Mouse (Mus musculus): ENCODE results near the gene Mink1. TPM values are rescaled to one million over a fixed set of nuclear protein-coding genes. Genes with fewer than 3 reads are reported as not detected.

Gene Mink1
- total RNA-seq, 1 experiment, result 23.0 TPM

DNA sequence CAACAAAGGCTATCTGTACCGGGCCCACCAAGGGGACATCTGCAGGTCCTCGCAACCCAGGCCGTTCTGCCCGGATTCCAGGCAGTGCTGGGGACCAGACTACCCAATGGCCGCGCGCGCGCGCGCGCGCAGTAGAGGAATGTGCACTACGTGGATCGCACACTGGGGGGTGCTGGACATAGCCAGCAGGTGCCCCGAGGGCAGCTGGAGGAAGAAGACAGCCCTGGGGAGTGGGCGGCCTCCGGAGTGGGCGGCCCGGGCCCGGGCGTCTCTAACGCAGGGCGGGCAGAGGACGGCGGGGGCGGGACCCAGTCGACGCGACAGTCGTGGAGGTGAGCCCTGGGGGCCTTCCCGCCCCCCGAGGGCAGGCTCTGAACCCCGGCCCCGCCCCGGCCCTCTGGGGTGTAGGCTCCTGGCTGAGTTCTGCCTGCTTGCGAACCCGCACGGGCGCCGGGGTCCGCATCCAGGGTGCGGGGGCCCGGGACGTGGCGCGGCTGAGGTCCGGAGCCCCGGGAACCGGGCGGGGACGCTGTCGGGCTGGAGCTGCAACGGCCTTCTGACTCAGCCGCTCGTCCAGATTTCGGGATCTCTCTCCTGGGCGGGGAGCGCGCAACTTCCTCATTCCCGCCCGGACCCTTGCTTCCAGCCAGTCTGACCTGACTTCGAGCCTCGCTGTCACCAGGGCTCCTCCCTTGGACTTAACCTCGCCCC lies 22.6 kb upstream of the Mink1 start, which contains the start of gene Pld2:
Gene Pld2 (plus strand): TSS at position 188 of the 711 bp plus-strand sequence.
- in situ Hi-C loops (cut with MboI; ENCODE audit: low sequenced_read_pairs in 2 of 2, unreplicated experiment in 2 of 2), result no loop called here
- no peaks in the 10 kb centered on the region for H3K36me3 ChIP-seq (ENCODE audit: control insufficient read depth, insufficient read depth, low read length, poor library complexity, severe bottlenecking)
- H3K27ac ChIP-seq (ENCODE audit: insufficient read depth, low read depth, low read length, poor library complexity, severe bottlenecking), result no peak within 1 kb of the TSS
- peak within 1 kb of the TSS; percentile 59 to 71 for H3K4me3 ChIP-seq (ENCODE audit: insufficient read depth in 1 of 2, low read depth in 1 of 2, low read length in 2 of 2, poor library complexity in 1 of 2, severe bottlenecking in 1 of 2)
- peak; percentile 58 for DNase-seq (ENCODE audit: low read depth, low spot score)
- no peaks in the 10 kb centered on the region for H3K9me3 ChIP-seq (ENCODE audit: control insufficient read depth, insufficient read depth, low read depth, low read length)
- H3K4me1 ChIP-seq (ENCODE audit: control insufficient read depth in 2 of 2, insufficient read depth in 2 of 2, low read length in 2 of 2, poor library complexity in 1 of 2), result no peaks in the 10 kb centered on the region
- peak within 1 kb of the TSS; percentile 69 for H3K9ac ChIP-seq (ENCODE audit: insufficient read depth, low read depth, low read length, poor library complexity, severe bottlenecking)
- TF ChIP-seq ZC3H11A (IDR thresholded peaks at IDR 0.05; ENCODE audit: borderline replicate concordance, low read depth, low read length) (no peak), CHD2 (IDR thresholded peaks at IDR 0.05; ENCODE audit: low read depth, low read length) (no peak), ZNF384 (IDR thresholded peaks at IDR 0.05; ENCODE audit: low read depth, low read length) (no peak), MAFK (IDR thresholded peaks at IDR 0.05; ENCODE audit: insufficient read depth, low read depth, low read length) (no peak), HCFC1 (IDR thresholded peaks at IDR 0.05; ENCODE audit: borderline replicate concordance, insufficient read depth, low read length) (no peak)

GRCm38 (mm10) chr11:70540928-70541327 lies 21.8 kb upstream of the Mink1 start:
- no peak overlapping the region for H3K9ac ChIP-seq (ENCODE audit: insufficient read depth, low read depth, low read length, poor library complexity, severe bottlenecking)
- in situ Hi-C loops (cut with MboI; ENCODE audit: low sequenced_read_pairs in 2 of 2, unreplicated experiment in 2 of 2), result no loop called here

DNA sequence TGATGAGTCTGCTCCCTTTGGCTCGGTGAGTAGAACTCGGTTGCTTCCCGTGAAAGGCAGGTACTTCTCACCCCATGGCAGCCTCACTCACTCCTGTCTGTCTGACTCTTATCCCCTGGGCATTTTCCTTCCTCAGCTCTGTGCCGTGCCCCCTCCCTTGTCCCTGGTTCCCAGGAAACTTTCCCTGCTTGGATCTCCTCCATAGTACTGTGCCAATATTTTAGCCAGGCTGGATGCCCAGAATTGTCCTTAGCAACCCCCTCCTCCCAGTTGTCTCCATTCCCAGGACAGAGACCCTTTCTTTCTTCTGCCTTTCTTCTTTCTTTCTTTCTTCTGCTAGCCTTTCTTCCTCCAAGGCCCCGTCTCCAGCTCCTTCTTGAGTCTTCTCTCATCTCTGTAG lies 21.3 kb upstream of the Mink1 start:
- no peak for DNase-seq (ENCODE audit: low read depth, low spot score)
- no peaks in the 10 kb centered on the region for H3K4me1 ChIP-seq (ENCODE audit: control insufficient read depth in 2 of 2, insufficient read depth in 2 of 2, low read length in 2 of 2, poor library complexity in 1 of 2)
- no peak for TF ChIP-seq HCFC1 (IDR thresholded peaks at IDR 0.05; ENCODE audit: borderline replicate concordance, insufficient read depth, low read length)
- no peak for TF ChIP-seq MAFK (IDR thresholded peaks at IDR 0.05; ENCODE audit: insufficient read depth, low read depth, low read length)
- TF ChIP-seq ZNF384 (IDR thresholded peaks at IDR 0.05; ENCODE audit: low read depth, low read length), result no peak
- TF ChIP-seq CHD2 (IDR thresholded peaks at IDR 0.05; ENCODE audit: low read depth, low read length), result no peak
- TF ChIP-seq ZC3H11A (IDR thresholded peaks at IDR 0.05; ENCODE audit: borderline replicate concordance, low read depth, low read length), result no peak
- H3K4me3 ChIP-seq (ENCODE audit: insufficient read depth in 1 of 2, low read depth in 1 of 2, low read length in 2 of 2, poor library complexity in 1 of 2, severe bottlenecking in 1 of 2), result no peak overlapping the region
- no peaks in the 10 kb centered on the region for H3K9me3 ChIP-seq (ENCODE audit: control insufficient read depth, insufficient read depth, low read depth, low read length)
- H3K27ac ChIP-seq (ENCODE audit: insufficient read depth, low read depth, low read length, poor library complexity, severe bottlenecking), result no peak overlapping the region
- in situ Hi-C loops (cut with MboI; ENCODE audit: low sequenced_read_pairs in 2 of 2, unreplicated experiment in 2 of 2), result no loop called here
- H3K36me3 ChIP-seq (ENCODE audit: control insufficient read depth, insufficient read depth, low read length, poor library complexity, severe bottlenecking), result no peaks in the 10 kb centered on the region
- H3K9ac ChIP-seq (ENCODE audit: insufficient read depth, low read depth, low read length, poor library complexity, severe bottlenecking), result no peak overlapping the region

More at GRCm38 (mm10) chr11:70540928-70541327, 21.8 kb upstream of the Mink1 start:
- Histone ChIP-seq H3K4me1 (ENCODE audit: control insufficient read depth in 2 of 2, insufficient read depth in 2 of 2, low read length in 2 of 2, poor library complexity in 1 of 2) (no peaks in the 10 kb centered on the region), H3K27ac (ENCODE audit: insufficient read depth, low read depth, low read length, poor library complexity, severe bottlenecking) (no peak overlapping the region), H3K36me3 (ENCODE audit: control insufficient read depth, insufficient read depth, low read length, poor library complexity, severe bottlenecking) (no peaks in the 10 kb centered on the region), H3K4me3 (ENCODE audit: insufficient read depth in 1 of 2, low read depth in 1 of 2, low read length in 2 of 2, poor library complexity in 1 of 2, severe bottlenecking in 1 of 2) (peak overlapping the region in 1 of 2 experiments; percentile 59; a peak in 3 of 4 replicates), H3K9me3 (ENCODE audit: control insufficient read depth, insufficient read depth, low read depth, low read length) (no peaks in the 10 kb centered on the region)
- TF ChIP-seq HCFC1 (IDR thresholded peaks at IDR 0.05; ENCODE audit: borderline replicate concordance, insufficient read depth, low read length), result no peak
- no peak for TF ChIP-seq MAFK (IDR thresholded peaks at IDR 0.05; ENCODE audit: insufficient read depth, low read depth, low read length)
- TF ChIP-seq ZC3H11A (IDR thresholded peaks at IDR 0.05; ENCODE audit: borderline replicate concordance, low read depth, low read length), result no peak
- no peak for TF ChIP-seq ZNF384 (IDR thresholded peaks at IDR 0.05; ENCODE audit: low read depth, low read length)
- no peak for TF ChIP-seq CHD2 (IDR thresholded peaks at IDR 0.05; ENCODE audit: low read depth, low read length)
- no peak for DNase-seq (ENCODE audit: low read depth, low spot score)

GRCm38 (mm10) chr11:70544496-70544895 lies 18.2 kb upstream of the Mink1 start:
- DNase-seq (ENCODE audit: low read depth, low spot score), result no peak
- no peak for TF ChIP-seq CHD2 (IDR thresholded peaks at IDR 0.05; ENCODE audit: low read depth, low read length)
- no peak for TF ChIP-seq MAFK (IDR thresholded peaks at IDR 0.05; ENCODE audit: insufficient read depth, low read depth, low read length)
- TF ChIP-seq ZNF384 (IDR thresholded peaks at IDR 0.05; ENCODE audit: low read depth, low read length), result no peak
- no peak for TF ChIP-seq HCFC1 (IDR thresholded peaks at IDR 0.05; ENCODE audit: borderline replicate concordance, insufficient read depth, low read length)
- no peak for TF ChIP-seq ZC3H11A (IDR thresholded peaks at IDR 0.05; ENCODE audit: borderline replicate concordance, low read depth, low read length)
- no peaks in the 10 kb centered on the region for H3K9me3 ChIP-seq (ENCODE audit: control insufficient read depth, insufficient read depth, low read depth, low read length)
- no peak overlapping the region for H3K9ac ChIP-seq (ENCODE audit: insufficient read depth, low read depth, low read length, poor library complexity, severe bottlenecking)
- in situ Hi-C loops (cut with MboI; ENCODE audit: low sequenced_read_pairs in 2 of 2, unreplicated experiment in 2 of 2), result no loop called here
- H3K36me3 ChIP-seq (ENCODE audit: control insufficient read depth, insufficient read depth, low read length, poor library complexity, severe bottlenecking), result no peaks in the 10 kb centered on the region
- 0 out of 4 replicates have a peak, but pooled peaks cover 0 to 1% of the 10 kb centered on the region in 2 experiments for H3K4me1 ChIP-seq (ENCODE audit: control insufficient read depth in 2 of 2, insufficient read depth in 2 of 2, low read length in 2 of 2, poor library complexity in 1 of 2)
- no peak overlapping the region for H3K27ac ChIP-seq (ENCODE audit: insufficient read depth, low read depth, low read length, poor library complexity, severe bottlenecking)
- H3K4me3 ChIP-seq (ENCODE audit: insufficient read depth in 1 of 2, low read depth in 1 of 2, low read length in 2 of 2, poor library complexity in 1 of 2, severe bottlenecking in 1 of 2), result no peak overlapping the region

Data from ES-E14 (cell line).